Mouse (Mus musculus): ENCODE results near the gene A930004D18Rik. TPM values are rescaled to one million over a fixed set of nuclear protein-coding genes. Genes with fewer than 3 reads are reported as not detected.

The A930004D18Rik gene
- 12.5 and 13.6 TPM in 2 replicates for polyA plus RNA-seq (2015; fragmentation: Nextera tagmentation; extraction: Ambion mirVana)

DNA sequence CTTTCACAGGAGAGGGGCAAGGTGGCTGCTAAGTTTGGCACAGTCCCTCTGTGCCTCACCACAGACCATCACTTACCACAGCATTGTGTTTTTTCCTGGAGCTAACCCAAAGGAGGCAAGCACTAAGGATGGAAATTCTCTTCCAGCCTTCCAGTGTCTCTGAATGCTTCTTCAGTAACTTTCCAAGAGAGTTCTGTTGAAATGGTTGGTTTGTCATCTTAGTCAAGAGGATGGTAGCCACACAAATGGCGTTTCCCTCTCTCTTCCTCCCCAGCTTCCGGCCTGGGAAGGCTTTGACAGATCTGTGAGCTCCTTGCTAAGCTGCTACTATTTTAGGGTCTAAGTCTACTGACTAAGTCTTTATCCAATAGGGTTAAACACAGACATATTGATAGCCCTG, at the start of gene A930004D18Rik:
Gene A930004D18Rik, minus strand, starts transcription at position 247 of the 400 bp plus-strand sequence.
- Histone ChIP-seq H3K9me3 (no peaks in the 10 kb centered on the region), H3K27me3 (no peaks in the 10 kb centered on the region), H3K27ac (no peak within 1 kb of the TSS), H3K4me1 (peaks cover 37% of the 10 kb centered on the region), H3K4me3 (no peak within 1 kb of the TSS), H3K4me2 (no peak within 1 kb of the TSS), H3K36me3 (no peaks in the 10 kb centered on the region), H3K9ac (no peak within 1 kb of the TSS)
- WGBS: 69% methylated on average over 2 of the region's 2 CpGs
- no peak for ATAC-seq (ENCODE audit: borderline replicate concordance, extremely low read depth, low FRiP score, low TSS enrichment)

DNA sequence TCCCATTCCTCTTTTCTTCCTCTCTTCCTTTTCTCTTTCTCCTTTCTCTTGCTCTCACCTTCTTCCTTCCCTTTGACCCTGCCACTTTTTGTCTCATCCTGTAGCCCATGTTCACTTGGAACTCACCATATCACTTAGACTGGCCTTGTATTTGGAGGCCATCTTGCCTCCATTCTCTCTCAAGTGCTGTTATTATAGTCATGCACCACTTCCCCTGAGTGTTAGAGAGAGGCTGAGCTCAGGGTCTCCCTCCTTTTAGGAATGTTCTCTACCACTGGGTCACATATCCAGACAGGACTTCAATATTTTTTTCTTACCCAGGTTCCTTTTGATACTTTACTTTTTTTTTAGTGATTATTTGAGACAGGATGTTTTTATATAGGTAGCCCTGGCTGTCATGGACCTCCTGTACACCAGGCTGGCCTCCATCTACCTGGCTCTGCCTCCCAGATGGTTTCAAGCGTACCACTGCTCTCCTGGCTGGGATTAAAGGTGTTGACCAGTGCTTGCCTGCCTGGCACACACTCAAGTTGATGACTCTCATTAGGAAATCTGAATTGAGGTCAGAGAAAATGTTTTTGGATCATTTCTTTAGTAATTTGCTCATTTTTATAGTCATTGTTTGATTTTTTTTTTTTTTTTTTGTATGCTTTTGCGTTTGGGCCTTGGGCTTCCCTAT, 42.8 kb upstream of the A930004D18Rik start:
- H3K9me3 ChIP-seq: no peaks in the 10 kb centered on the region
- 88% methylated on average over 2 of the region's 2 CpGs for WGBS
- H3K27ac ChIP-seq: no peak overlapping the region
- H3K4me1 ChIP-seq: no peaks in the 10 kb centered on the region
- H3K9ac ChIP-seq: no peak overlapping the region
- H3K4me2 ChIP-seq: no peak overlapping the region
- H3K27me3 ChIP-seq: no peaks in the 10 kb centered on the region
- H3K4me3 ChIP-seq: no peak overlapping the region
- peaks cover 60% of the 10 kb centered on the region for H3K36me3 ChIP-seq
- ATAC-seq (ENCODE audit: borderline replicate concordance, extremely low read depth, low FRiP score, low TSS enrichment): no peak

DNA sequence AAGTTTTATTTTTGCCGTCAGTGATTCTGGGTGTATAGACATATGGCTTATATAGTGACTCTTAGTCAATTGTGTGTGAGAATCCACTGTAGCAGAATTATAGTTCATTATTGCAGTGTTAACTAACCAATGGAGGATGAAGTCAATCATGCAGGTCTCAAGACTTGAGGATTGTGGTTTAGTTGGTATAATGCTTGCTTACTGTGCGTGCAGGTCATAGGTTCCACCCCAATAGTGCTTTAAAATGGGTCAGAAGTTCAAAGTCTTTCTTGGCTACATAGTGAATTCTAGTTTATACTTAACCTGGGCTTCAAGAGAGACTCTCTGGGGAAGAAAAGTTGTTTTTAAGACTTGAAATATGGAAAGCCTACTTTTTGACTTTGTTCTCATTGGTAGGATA, 34.4 kb upstream of the A930004D18Rik start:
- Histone ChIP-seq H3K27me3 (no peaks in the 10 kb centered on the region), H3K4me3 (no peak overlapping the region), H3K9me3 (no peaks in the 10 kb centered on the region), H3K36me3 (peaks cover 46% of the 10 kb centered on the region), H3K27ac (no peak overlapping the region), H3K4me2 (no peak overlapping the region), H3K4me1 (no peaks in the 10 kb centered on the region), H3K9ac (no peak overlapping the region)
- no peak for ATAC-seq (ENCODE audit: borderline replicate concordance, extremely low read depth, low FRiP score, low TSS enrichment)
- WGBS: 87% methylated on average over 2 of the region's 2 CpGs

DNA sequence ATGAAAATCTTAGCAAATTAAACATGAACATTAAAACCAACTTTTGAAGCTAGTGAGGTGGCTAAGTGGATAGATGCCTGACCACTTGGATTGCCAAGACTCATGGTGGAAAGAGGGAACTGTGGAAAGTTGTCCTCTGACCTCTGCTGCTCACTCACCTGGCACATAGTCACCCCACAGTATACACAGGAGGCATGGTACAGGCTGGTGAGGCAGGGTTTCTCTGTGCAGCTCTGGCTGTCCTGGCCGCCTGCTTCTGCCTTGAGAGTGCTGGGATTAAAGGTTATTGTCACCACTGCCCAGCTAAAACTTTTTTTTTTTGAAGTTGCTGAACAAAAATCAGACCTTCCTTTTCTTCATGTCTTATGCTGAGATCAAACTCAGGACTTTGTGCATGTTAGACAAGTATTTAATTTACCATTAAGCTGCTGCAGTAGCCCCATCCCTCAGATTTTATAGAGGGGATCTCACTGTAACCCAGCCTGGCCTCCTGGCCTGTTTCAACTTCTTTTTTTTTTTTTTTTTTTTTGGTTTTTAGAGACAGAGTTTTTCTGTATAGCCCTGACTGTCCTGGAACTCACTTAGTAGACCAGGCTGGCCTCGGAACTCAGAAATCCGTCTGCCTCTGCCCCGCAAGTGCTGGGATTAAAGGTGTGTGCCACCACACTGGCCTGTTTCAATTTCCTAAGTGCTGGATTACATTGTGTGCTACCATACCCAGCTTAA, 30.7 kb upstream of the A930004D18Rik start:
- peaks cover 9% of the 10 kb centered on the region for H3K4me1 ChIP-seq
- no peak overlapping the region for H3K9ac ChIP-seq
- H3K9me3 ChIP-seq: no peaks in the 10 kb centered on the region
- no peaks in the 10 kb centered on the region for H3K27me3 ChIP-seq
- no peak overlapping the region for H3K4me3 ChIP-seq
- no peak overlapping the region for H3K4me2 ChIP-seq
- H3K27ac ChIP-seq: no peak overlapping the region
- ATAC-seq (ENCODE audit: borderline replicate concordance, extremely low read depth, low FRiP score, low TSS enrichment): no peak
- peaks cover 22% of the 10 kb centered on the region for H3K36me3 ChIP-seq
- 90% methylated on average over 4 of the region's 4 CpGs for WGBS

DNA sequence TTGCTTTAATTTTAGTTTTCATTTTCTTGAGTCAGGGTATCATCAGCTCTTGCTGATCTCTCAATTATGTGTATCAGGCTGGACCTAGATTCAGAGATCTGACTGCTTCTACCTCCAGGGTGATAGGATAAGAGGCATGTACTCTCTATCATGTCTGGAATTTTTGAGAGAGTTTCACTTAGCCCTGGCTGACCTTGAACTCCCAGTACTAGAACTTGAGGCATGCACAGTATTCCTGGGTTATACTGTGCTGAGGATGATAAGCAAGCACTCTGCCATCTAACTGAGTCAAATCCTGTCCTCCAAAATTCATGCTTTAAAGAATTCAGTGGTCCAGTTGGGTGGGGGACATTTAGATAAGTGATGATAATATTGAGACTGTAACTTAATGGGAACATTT, 28.9 kb upstream of the A930004D18Rik start:
- ATAC-seq (ENCODE audit: borderline replicate concordance, extremely low read depth, low FRiP score, low TSS enrichment): no peak
- Histone ChIP-seq H3K4me3 (peak overlapping the region; percentile 69), H3K9me3 (no peaks in the 10 kb centered on the region), H3K27me3 (no peaks in the 10 kb centered on the region), H3K4me2 (peak overlapping the region; percentile 77), H3K36me3 (peaks cover 11% of the 10 kb centered on the region), H3K4me1 (peaks cover 9% of the 10 kb centered on the region), H3K27ac (no peak overlapping the region), H3K9ac (no peak overlapping the region)

DNA sequence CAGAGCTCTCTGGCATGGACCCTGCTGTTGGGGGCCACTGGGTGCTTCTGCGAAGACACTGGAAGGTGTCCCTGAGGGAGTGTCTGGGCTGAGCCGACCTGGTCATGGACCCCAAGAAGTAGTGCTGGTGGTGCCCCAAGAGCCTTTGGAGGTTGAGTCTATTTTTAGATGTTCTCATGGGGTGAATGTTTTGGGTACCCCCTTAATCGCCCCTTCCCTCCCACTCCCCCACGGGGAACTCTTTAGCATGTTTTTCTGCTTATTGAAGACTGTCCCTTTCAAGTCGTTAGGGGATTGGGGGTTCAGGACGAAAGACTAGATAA, 28.1 kb upstream of the A930004D18Rik start:
- H3K9me3 ChIP-seq: no peaks in the 10 kb centered on the region
- peaks cover 9% of the 10 kb centered on the region for H3K4me1 ChIP-seq
- H3K4me3 ChIP-seq: peak overlapping the region; percentile 69
- H3K9ac ChIP-seq: peak overlapping the region; percentile 59
- no peak for ATAC-seq (ENCODE audit: borderline replicate concordance, extremely low read depth, low FRiP score, low TSS enrichment)
- WGBS: 5% methylated on average over 6 of the region's 6 CpGs
- no peaks in the 10 kb centered on the region for H3K27me3 ChIP-seq
- H3K27ac ChIP-seq: peak overlapping the region; percentile 99
- H3K4me2 ChIP-seq: peak overlapping the region; percentile 77
- H3K36me3 ChIP-seq: peaks cover 7% of the 10 kb centered on the region

DNA sequence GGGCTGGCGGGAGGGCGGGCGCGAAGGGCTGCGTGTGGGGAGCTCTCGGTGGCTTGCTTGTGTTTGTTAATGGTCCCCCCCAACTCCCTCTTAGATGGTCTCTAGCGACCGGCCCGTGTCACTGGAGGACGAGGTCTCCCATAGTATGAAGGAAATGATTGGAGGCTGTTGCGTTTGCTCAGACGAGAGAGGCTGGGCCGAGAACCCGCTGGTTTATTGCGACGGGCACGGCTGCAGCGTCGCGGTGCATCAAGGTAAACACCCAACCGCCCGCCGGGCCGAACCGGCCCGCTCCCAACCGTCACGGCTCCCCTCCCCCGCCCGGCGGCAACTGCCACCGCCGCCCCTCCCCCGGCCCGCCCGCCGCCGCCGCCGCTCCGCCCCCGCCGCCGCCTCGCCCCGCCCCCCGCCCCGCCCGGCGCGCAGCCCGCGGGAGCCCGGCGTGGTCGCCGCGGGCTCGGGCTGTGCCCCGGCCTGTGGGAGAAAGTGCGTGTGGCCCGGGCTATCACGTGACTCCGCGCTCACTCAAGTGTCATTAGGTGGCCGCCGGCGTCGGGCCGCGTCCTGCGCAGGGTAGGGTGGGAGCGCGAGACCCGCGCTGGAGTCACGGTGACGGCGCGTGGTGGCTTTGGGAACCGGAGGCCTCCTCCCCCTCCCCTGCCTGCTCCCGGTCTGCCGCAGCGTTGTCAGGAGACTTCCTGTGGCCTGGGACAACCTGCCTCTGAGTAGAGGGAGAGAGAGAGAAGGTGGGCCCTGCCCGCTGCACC, 27.6 kb upstream of the A930004D18Rik start:
- under 1% methylated on average over 78 of the region's 85 CpGs for WGBS
- H3K36me3 ChIP-seq: peaks cover 7% of the 10 kb centered on the region
- ATAC-seq (ENCODE audit: borderline replicate concordance, extremely low read depth, low FRiP score, low TSS enrichment): peak; percentile 78

DNA sequence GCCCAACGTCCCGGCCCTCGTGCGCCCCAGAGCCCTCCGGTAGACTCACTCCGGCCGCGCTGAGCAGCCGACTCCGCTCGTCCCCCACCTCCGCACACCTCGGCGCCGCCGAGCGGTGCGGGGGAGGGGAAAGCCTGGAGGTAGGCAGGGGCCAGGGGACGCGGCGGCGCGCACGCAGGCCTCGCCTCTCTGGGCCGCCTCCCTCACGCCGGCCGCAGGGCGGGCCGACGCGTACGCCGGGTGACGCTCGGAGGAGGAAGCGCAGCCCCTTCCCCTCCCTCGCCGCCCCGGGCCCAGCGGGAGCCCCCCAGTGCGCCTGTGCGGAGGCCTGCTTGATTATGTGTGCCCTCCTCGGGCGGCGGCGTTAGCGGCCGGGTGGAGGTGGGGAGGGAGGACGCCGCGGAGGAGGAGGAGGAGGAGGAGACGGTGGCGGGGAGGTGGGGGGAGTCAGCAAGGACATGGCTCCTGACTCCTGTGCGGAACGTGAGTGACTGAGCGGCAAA, 26.9 kb upstream of the A930004D18Rik start:
- under 1% methylated on average over 53 of the region's 58 CpGs for WGBS
- Histone ChIP-seq H3K27ac (peak overlapping the region; percentile 99), H3K36me3 (peaks cover 7% of the 10 kb centered on the region)

More for the DNA sequence above, 27.6 kb upstream of the A930004D18Rik start:
- Histone ChIP-seq H3K4me3 (peak overlapping the region; percentile 69), H3K27me3 (no peaks in the 10 kb centered on the region), H3K9me3 (no peaks in the 10 kb centered on the region), H3K27ac (peak overlapping the region; percentile 99), H3K9ac (peak overlapping the region; percentile 92), H3K4me1 (peaks cover 9% of the 10 kb centered on the region), H3K4me2 (peak overlapping the region; percentile 77)

DNA sequence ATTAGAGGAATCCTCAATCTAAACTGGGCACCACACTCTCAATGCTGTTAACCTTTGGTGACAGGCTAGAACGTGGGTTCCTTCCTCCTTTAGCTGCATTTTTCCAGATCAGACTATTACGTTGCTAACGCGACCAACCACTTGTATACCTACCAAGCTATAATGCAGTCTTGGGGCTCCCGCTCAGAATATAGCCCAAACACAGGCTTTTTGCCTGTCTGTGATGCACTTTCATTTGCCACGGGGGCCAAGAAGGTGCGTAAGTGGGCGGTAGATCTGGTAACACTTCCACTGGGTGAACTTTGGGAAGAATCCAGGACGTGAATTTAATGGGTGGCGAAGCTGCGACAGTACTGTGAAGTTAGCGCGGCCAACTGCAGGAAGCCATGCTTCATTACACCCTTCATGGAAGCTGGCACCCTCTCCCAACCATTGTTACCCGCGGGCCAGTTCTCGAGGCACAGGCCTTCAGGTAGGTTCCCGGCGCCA, 26.3 kb upstream of the A930004D18Rik start:
- WGBS: under 1% methylated on average over 18 of the region's 18 CpGs
- H3K9me3 ChIP-seq: no peaks in the 10 kb centered on the region
- ATAC-seq (ENCODE audit: borderline replicate concordance, extremely low read depth, low FRiP score, low TSS enrichment): peak; percentile 21
- peak overlapping the region; percentile 99 for H3K27ac ChIP-seq
- H3K27me3 ChIP-seq: no peaks in the 10 kb centered on the region
- H3K9ac ChIP-seq: peak overlapping the region; percentile 92
- H3K4me3 ChIP-seq: peak overlapping the region; percentile 69
- peaks cover 15% of the 10 kb centered on the region for H3K4me1 ChIP-seq
- H3K4me2 ChIP-seq: peak overlapping the region; percentile 63
- peaks cover 7% of the 10 kb centered on the region for H3K36me3 ChIP-seq

More for the DNA sequence above, 26.9 kb upstream of the A930004D18Rik start:
- Histone ChIP-seq H3K27me3 (no peaks in the 10 kb centered on the region), H3K4me3 (peak overlapping the region; percentile 69), H3K4me2 (peak overlapping the region; percentile 77), H3K9me3 (no peaks in the 10 kb centered on the region), H3K4me1 (peaks cover 9% of the 10 kb centered on the region), H3K9ac (peak overlapping the region; percentile 92)
- ATAC-seq (ENCODE audit: borderline replicate concordance, extremely low read depth, low FRiP score, low TSS enrichment): peak; percentile 96

DNA sequence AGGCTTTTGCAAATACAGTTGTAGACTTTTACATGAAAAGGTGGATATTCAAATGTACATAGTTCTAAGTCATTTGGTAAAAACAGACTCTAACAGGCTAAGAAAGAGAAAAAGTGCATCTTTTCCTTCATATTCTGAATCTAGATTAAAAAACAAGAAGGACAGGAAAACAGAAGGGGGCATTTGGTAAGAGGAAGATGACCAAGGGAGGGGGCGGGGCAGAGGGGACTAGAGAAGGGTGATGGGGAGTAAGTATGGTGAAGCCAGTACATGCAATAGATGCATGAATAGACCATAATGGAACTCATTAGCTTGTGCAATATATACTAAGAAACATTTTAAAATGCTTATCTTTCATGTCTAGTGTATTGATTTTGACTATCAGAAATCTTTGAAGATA, 22.9 kb upstream of the A930004D18Rik start:
- Histone ChIP-seq H3K9me3 (no peaks in the 10 kb centered on the region), H3K4me3 (no peak overlapping the region), H3K4me1 (peaks cover 14% of the 10 kb centered on the region; the same call in 1 of the 2 replicates), H3K27me3 (no peaks in the 10 kb centered on the region), H3K4me2 (no peak overlapping the region), H3K27ac (no peak overlapping the region), H3K36me3 (no peaks in the 10 kb centered on the region), H3K9ac (no peak overlapping the region)
- ATAC-seq (ENCODE audit: borderline replicate concordance, extremely low read depth, low FRiP score, low TSS enrichment): no peak
- 90% methylated on average over 1 of the region's 1 CpGs for WGBS

DNA sequence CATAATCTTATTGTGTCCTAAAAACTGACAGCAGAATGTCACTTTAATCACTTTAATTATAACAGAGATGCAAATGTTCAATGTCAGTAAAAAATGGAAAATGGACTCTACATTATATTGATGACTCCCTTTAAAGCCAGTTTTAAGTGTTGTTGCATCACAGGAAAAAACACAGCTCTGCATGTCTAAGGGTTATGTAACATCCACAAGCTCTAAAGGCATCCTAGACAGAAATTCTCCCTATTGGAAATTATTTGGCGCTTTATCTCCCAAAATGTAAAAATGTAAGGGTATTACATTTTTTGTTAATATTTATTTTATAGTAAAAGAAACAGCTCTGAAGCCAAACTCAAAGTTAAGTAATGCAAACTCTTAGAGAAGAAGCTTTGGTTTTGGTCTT, 22.4 kb upstream of the A930004D18Rik start:
- no peak overlapping the region for H3K27ac ChIP-seq
- peaks cover 17% of the 10 kb centered on the region for H3K4me1 ChIP-seq
- 93% methylated on average over 1 of the region's 1 CpGs for WGBS
- ATAC-seq (ENCODE audit: borderline replicate concordance, extremely low read depth, low FRiP score, low TSS enrichment): no peak
- H3K36me3 ChIP-seq: no peaks in the 10 kb centered on the region
- H3K27me3 ChIP-seq: no peaks in the 10 kb centered on the region
- H3K4me3 ChIP-seq: no peak overlapping the region
- no peak overlapping the region for H3K4me2 ChIP-seq
- no peaks in the 10 kb centered on the region for H3K9me3 ChIP-seq
- no peak overlapping the region for H3K9ac ChIP-seq

All from lung, embryonic 15.5 days (tissue).